Mouse (Mus musculus): ENCODE results near the gene Tom1l1.

DNA sequence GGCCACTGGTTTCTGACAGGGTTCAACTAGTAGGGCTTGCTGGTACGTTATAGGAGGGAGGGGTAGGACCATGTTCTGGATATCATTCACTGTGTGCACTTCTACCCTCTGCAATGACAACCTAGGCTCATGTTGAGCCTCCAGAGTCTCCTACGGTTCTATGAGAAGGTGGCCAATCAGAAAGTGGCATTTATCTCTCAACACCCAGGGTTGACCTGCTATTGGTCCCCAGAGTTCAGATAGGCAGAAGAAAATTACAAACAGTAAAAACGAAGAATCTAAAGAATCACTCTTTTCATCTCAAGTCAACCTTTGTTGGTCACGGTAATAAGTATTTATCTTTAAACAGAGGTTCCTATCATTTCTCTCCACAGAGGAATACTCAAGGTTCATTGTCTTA is 21.2 kb downstream of the Tom1l1 start:
- TF ChIP-seq CTCF (IDR thresholded peaks at IDR 0.05; ENCODE audit: low read depth) (no peak), EP300 (IDR thresholded peaks at IDR 0.05; ENCODE audit: low read depth) (no peak)
